Mouse (Mus musculus) neural tube, embryonic 12.5 days (tissue): ENCODE measurements around the gene Timm17a. TPM values are rescaled to one million over a fixed set of nuclear protein-coding genes. Genes with fewer than 3 reads are reported as not detected.

ENCODE experiments used
- ATAC-seq: fragments of 200-750 bp; cut with Nextera tagmentation; 2 replicates; pipeline ENCODE4 v1.8.0; 2017; ENCODE audit warnings: low read depth, mild to moderate bottlenecking, moderate TSS enrichment, moderate library complexity; ENCODE audit not compliant: low FRiP score
- H3K27ac ChIP-seq: fragments of 300-500 bp; sonication (generic); 2 replicates; pipeline ENCODE4 v1.5.1; 2016
- H3K27me3 ChIP-seq: fragments of 300-500 bp; sonication (generic); replicated peaks from 2 replicates; pipeline ENCODE4 v1.6.1; 2016; ENCODE audit warnings: mild to moderate bottlenecking
- H3K36me3 ChIP-seq: fragments of 300-500 bp; sonication (generic); 2 replicates; pipeline ENCODE4 v1.6.1; 2016; ENCODE audit warnings: mild to moderate bottlenecking
- H3K4me1 ChIP-seq: fragments of 300-500 bp; sonication (generic); 2 replicates; pipeline ENCODE4 v1.6.1; 2016
- H3K4me2 ChIP-seq: fragments of 300-500 bp; sonication (generic); replicated peaks from 2 replicates; pipeline ENCODE4 v1.6.1; 2016; ENCODE audit warnings: mild to moderate bottlenecking
- H3K4me3 ChIP-seq: fragments of 300-500 bp; sonication (generic); 2 replicates; pipeline ENCODE4 v1.5.1; 2016
- H3K9ac ChIP-seq: fragments of 300-500 bp; sonication (generic); 2 replicates; pipeline ENCODE4 v1.6.1; 2016; ENCODE audit warnings: mild to moderate bottlenecking
- H3K9me3 ChIP-seq: fragments of 300-500 bp; sonication (generic); 2 replicates; pipeline ENCODE4 v1.6.1; 2016; ENCODE audit warnings: mild to moderate bottlenecking
- WGBS: fragments of 180-500 bp; shearing (Covaris S2); methylation state at CpG from one replicate; pipeline ENCODE4 v1.1.7; 2016; 5-methylcytosine and 5-hydroxymethylcytosine counted together
- polyA plus RNA-seq: library from polyadenylated mRNA; unstranded; fragments of >200 nt; fragmentation: Nextera tagmentation; extraction: Ambion mirVana; gene quantifications from 2 replicates; pipeline ENCODE4 v1.2.1, GENCODE M21; 2016

Gene Timm17a
- polyA plus RNA-seq, 1 experiment from 2014 or later: 158 TPM

- ATAC-seq: no peak
Observed at GRCm38 (mm10) chr1:135324571-135324970, 11.0 kb upstream of the Timm17a start, which contains the start of gene Lmod1. TSS of gene Lmod1 (plus strand) at chr1:135324807.

GRCm38 (mm10) chr1:135323367-135323901 is 9.9 kb upstream of the Timm17a start:
- Histone ChIP-seq H3K27me3 (peaks cover 8% of the 10 kb centered on the region), H3K4me3 (no peak overlapping the region), H3K4me1 (no peaks in the 10 kb centered on the region; the same call in 1 of the 2 replicates), H3K9ac (no peak overlapping the region), H3K9me3 (no peaks in the 10 kb centered on the region), H3K36me3 (no peaks in the 10 kb centered on the region), H3K27ac (no peak overlapping the region), H3K4me2 (no peak overlapping the region)
- 82% methylated on average over 7 of the region's 7 CpGs for WGBS
- ATAC-seq: no peak

More at GRCm38 (mm10) chr1:135324571-135324970, 11.0 kb upstream of the Timm17a start, which contains the start of gene Lmod1:
- no peak within 1 kb of the TSS for H3K9ac ChIP-seq
- peak within 1 kb of the TSS; percentile 28; the same call in 1 of the 2 replicates for H3K4me2 ChIP-seq
- H3K27me3 ChIP-seq: peaks cover 8% of the 10 kb centered on the region
- H3K9me3 ChIP-seq: no peaks in the 10 kb centered on the region
- H3K4me1 ChIP-seq: no peaks in the 10 kb centered on the region; the same call in 1 of the 2 replicates
- no peak within 1 kb of the TSS for H3K27ac ChIP-seq
- H3K4me3 ChIP-seq: no peak within 1 kb of the TSS
- H3K36me3 ChIP-seq: no peaks in the 10 kb centered on the region
- 14% methylated on average over 8 of the region's 8 CpGs for WGBS

GRCm38 (mm10) chr1:135312201-135312600 is 1.4 kb downstream of the Timm17a start:
- WGBS: 90% methylated on average over 4 of the region's 4 CpGs
- Histone ChIP-seq H3K4me1 (peaks cover 23% of the 10 kb centered on the region), H3K36me3 (peaks cover 25% of the 10 kb centered on the region), H3K9me3 (no peaks in the 10 kb centered on the region), H3K9ac (no peak overlapping the region), H3K27ac (no peak overlapping the region), H3K27me3 (0 out of 2 replicates have a peak, but pooled peaks cover 4% of the 10 kb centered on the region), H3K4me2 (peak overlapping the region; percentile 79), H3K4me3 (peak overlapping the region; percentile 93)
- ATAC-seq: no peak

GRCm38 (mm10) chr1:135311356-135311755 is 2.2 kb downstream of the Timm17a start:
- Histone ChIP-seq H3K9me3 (no peaks in the 10 kb centered on the region), H3K4me3 (no peak overlapping the region), H3K27ac (no peak overlapping the region), H3K36me3 (peaks cover 32% of the 10 kb centered on the region), H3K4me2 (no peak overlapping the region), H3K9ac (no peak overlapping the region), H3K27me3 (0 out of 2 replicates have a peak, but pooled peaks cover 1% of the 10 kb centered on the region), H3K4me1 (peaks cover 23% of the 10 kb centered on the region)
- WGBS: 83% methylated on average over 6 of the region's 6 CpGs
- no peak for ATAC-seq

- H3K27me3 ChIP-seq: no peaks in the 10 kb centered on the region
- H3K9me3 ChIP-seq: no peaks in the 10 kb centered on the region
- no peak overlapping the region for H3K4me3 ChIP-seq
- H3K4me2 ChIP-seq: no peak overlapping the region
- H3K36me3 ChIP-seq: peaks cover 17% of the 10 kb centered on the region
- WGBS: 82% methylated on average over 5 of the region's 5 CpGs
- no peak overlapping the region for H3K9ac ChIP-seq
- no peak for ATAC-seq
- no peaks in the 10 kb centered on the region for H3K4me1 ChIP-seq
- H3K27ac ChIP-seq: no peak overlapping the region
Observed at GRCm38 (mm10) chr1:135290908-135291307, 22.7 kb downstream of the Timm17a start.

GRCm38 (mm10) chr1:135286311-135286710 is 27.3 kb downstream of the Timm17a start:
- H3K4me2 ChIP-seq: no peak overlapping the region
- peaks cover 13% of the 10 kb centered on the region; the same call in 1 of the 2 replicates for H3K4me1 ChIP-seq
- no peak overlapping the region for H3K4me3 ChIP-seq
- 81% methylated on average over 2 of the region's 2 CpGs for WGBS
- no peaks in the 10 kb centered on the region for H3K9me3 ChIP-seq
- H3K36me3 ChIP-seq: no peaks in the 10 kb centered on the region
- no peak overlapping the region for H3K27ac ChIP-seq
- no peak overlapping the region for H3K9ac ChIP-seq
- no peaks in the 10 kb centered on the region for H3K27me3 ChIP-seq
- no peak for ATAC-seq

- no peaks in the 10 kb centered on the region for H3K27me3 ChIP-seq
- peak within 1 kb of the TSS; percentile 70 for H3K4me3 ChIP-seq
- WGBS: under 1% methylated on average over 39 of the region's 39 CpGs
Observed at GRCm38 (mm10) chr1:135283826-135284291, 29.7 kb downstream of the Timm17a start, which contains the start of gene Rnpep. TSS of gene Rnpep (minus strand) at chr1:135284084.

GRCm38 (mm10) chr1:135283287-135283825 is 30.2 kb downstream of the Timm17a start:
- Histone ChIP-seq H3K4me2 (peak overlapping the region; percentile 67), H3K9ac (peak overlapping the region; percentile 87), H3K4me1 (peaks cover 17% of the 10 kb centered on the region; the same call in 1 of the 2 replicates), H3K36me3 (peaks cover 7% of the 10 kb centered on the region; the same call in 1 of the 2 replicates), H3K4me3 (peak overlapping the region; percentile 70), H3K27ac (peak overlapping the region; percentile 58), H3K9me3 (no peaks in the 10 kb centered on the region), H3K27me3 (no peaks in the 10 kb centered on the region)
- ATAC-seq: peak; percentile 84
- under 1% methylated on average over 48 of the region's 48 CpGs for WGBS

More at GRCm38 (mm10) chr1:135283826-135284291, 29.7 kb downstream of the Timm17a start, which contains the start of gene Rnpep:
- ATAC-seq: peak; percentile 90
- Histone ChIP-seq H3K9me3 (no peaks in the 10 kb centered on the region), H3K36me3 (0 out of 2 replicates have a peak, but pooled peaks cover 1% of the 10 kb centered on the region), H3K4me1 (peaks cover 17% of the 10 kb centered on the region; the same call in 1 of the 2 replicates), H3K4me2 (peak within 1 kb of the TSS; percentile 67), H3K9ac (peak within 1 kb of the TSS; percentile 87), H3K27ac (peak within 1 kb of the TSS; percentile 58)

GRCm38 (mm10) chr1:135282536-135283286 is 30.9 kb downstream of the Timm17a start:
- Histone ChIP-seq H3K9me3 (no peaks in the 10 kb centered on the region), H3K4me1 (peaks cover 17% of the 10 kb centered on the region; the same call in 1 of the 2 replicates), H3K4me3 (peak overlapping the region; percentile 70), H3K4me2 (peak overlapping the region; percentile 67), H3K36me3 (peaks cover 13% of the 10 kb centered on the region), H3K9ac (peak overlapping the region; percentile 87), H3K27ac (no peak overlapping the region), H3K27me3 (no peaks in the 10 kb centered on the region)
- 41% methylated on average over 13 of the region's 13 CpGs for WGBS
- ATAC-seq: no peak

GRCm38 (mm10) chr1:135281841-135282240 is 31.7 kb downstream of the Timm17a start:
- Histone ChIP-seq H3K4me1 (peaks cover 17% of the 10 kb centered on the region; the same call in 1 of the 2 replicates), H3K27ac (no peak overlapping the region), H3K4me3 (no peak overlapping the region), H3K27me3 (no peaks in the 10 kb centered on the region), H3K9me3 (no peaks in the 10 kb centered on the region), H3K36me3 (peaks cover 20% of the 10 kb centered on the region), H3K9ac (no peak overlapping the region), H3K4me2 (no peak overlapping the region)
- ATAC-seq: no peak
- 97% methylated on average over 17 of the region's 17 CpGs for WGBS

- Histone ChIP-seq H3K4me3 (no peak overlapping the region), H3K27me3 (no peaks in the 10 kb centered on the region), H3K9ac (no peak overlapping the region), H3K9me3 (no peaks in the 10 kb centered on the region), H3K4me2 (no peak overlapping the region), H3K27ac (no peak overlapping the region), H3K36me3 (peaks cover 31% of the 10 kb centered on the region), H3K4me1 (peaks cover 17% of the 10 kb centered on the region; the same call in 1 of the 2 replicates)
- ATAC-seq: no peak
- 85% methylated on average over 9 of the region's 9 CpGs for WGBS
Observed at GRCm38 (mm10) chr1:135280646-135281045, 32.9 kb downstream of the Timm17a start.

- H3K4me1 ChIP-seq: no peaks in the 10 kb centered on the region
- 92% methylated on average over 9 of the region's 9 CpGs for WGBS
- no peak overlapping the region for H3K4me2 ChIP-seq
- no peaks in the 10 kb centered on the region for H3K27me3 ChIP-seq
- H3K4me3 ChIP-seq: no peak overlapping the region
- H3K9me3 ChIP-seq: no peaks in the 10 kb centered on the region
- H3K9ac ChIP-seq: no peak overlapping the region
- H3K27ac ChIP-seq: no peak overlapping the region
- H3K36me3 ChIP-seq: peaks cover 59% of the 10 kb centered on the region
- no peak for ATAC-seq
Observed at GRCm38 (mm10) chr1:135271371-135271770, 42.2 kb downstream of the Timm17a start.
